Mouse (Mus musculus) megakaryocyte, adult 5-6 weeks (primary cell): ENCODE results near the gene Zfp316. TPM values are rescaled to one million over a fixed set of nuclear protein-coding genes. Genes with fewer than 3 reads are reported as not detected.
A peak's percentile ranks its signal among the peaks of the same experiment; 100 is the strongest.

ENCODE experiments used
- ATAC-seq: 2 replicates; pipeline ENCODE4 v1.8.0; 2016; ENCODE audit warnings: mild to moderate bottlenecking, inconsistent platforms; ENCODE audit not compliant: poor library complexity, severe bottlenecking
- total RNA-seq, 2 experiments: library from RNA; stranded (forward) in 1 of 2; stranded (reverse) in 1 of 2; fragments of 153-499, 151-499 nt in 1 of 2; fragments of 221-1000, 200-1000 nt in 1 of 2; gene quantifications; 2 replicates each; pipeline versions ENCODE4 v1.2.3 to v1.2.4; 2015 to 2017

Gene Zfp316
- total RNA-seq (2015) (0.32 and 0.47 TPM in 2 replicates), total RNA-seq (2017) (1.2 and 1.4 TPM in 2 replicates)

GRCm38 (mm10) chr5:143269363-143270150, at the start of gene Zfp316:
Gene Zfp316 (minus strand): TSS chr5:143270022.
- ATAC-seq, result peak; percentile 75

GRCm38 (mm10) chr5:143317288-143317610, 47.4 kb upstream of the Zfp316 start:
- no peak for ATAC-seq

- no peak for ATAC-seq
Observed at GRCm38 (mm10) chr5:143316605-143317287, 46.9 kb upstream of the Zfp316 start.

- ATAC-seq, result no peak
Observed at GRCm38 (mm10) chr5:143315514-143315888, 45.7 kb upstream of the Zfp316 start.

GRCm38 (mm10) chr5:143314730-143315513, 45.1 kb upstream of the Zfp316 start, which contains the start of gene E130309D02Rik:
Gene E130309D02Rik (minus strand): TSS chr5:143315360.
- peak; percentile 82 for ATAC-seq

- no peak for ATAC-seq
Observed at GRCm38 (mm10) chr5:143314183-143314729, 44.4 kb upstream of the Zfp316 start.

GRCm38 (mm10) chr5:143311886-143312285, 42.1 kb upstream of the Zfp316 start:
- peak; percentile 67 for ATAC-seq

- ATAC-seq, result no peak
Observed at GRCm38 (mm10) chr5:143309916-143310315, 40.1 kb upstream of the Zfp316 start.

- no peak for ATAC-seq
Observed at GRCm38 (mm10) chr5:143308825-143309224, 39.0 kb upstream of the Zfp316 start.

- no peak for ATAC-seq
Observed at GRCm38 (mm10) chr5:143304251-143304650, 34.4 kb upstream of the Zfp316 start.

GRCm38 (mm10) chr5:143301296-143301695, 31.5 kb upstream of the Zfp316 start:
- peak; percentile 45; the same call in 1 of the 2 replicates for ATAC-seq

GRCm38 (mm10) chr5:143299686-143300085, 29.9 kb upstream of the Zfp316 start:
- peak; percentile 66 for ATAC-seq

GRCm38 (mm10) chr5:143298391-143298790, 28.6 kb upstream of the Zfp316 start:
- ATAC-seq, result no peak

- no peak for ATAC-seq
Observed at GRCm38 (mm10) chr5:143297986-143298385, 28.2 kb upstream of the Zfp316 start.

- no peak for ATAC-seq
Observed at GRCm38 (mm10) chr5:143295330-143295729, 25.5 kb upstream of the Zfp316 start.

- ATAC-seq, result no peak
Observed at GRCm38 (mm10) chr5:143294862-143295261, 25.0 kb upstream of the Zfp316 start.

- no peak for ATAC-seq
Observed at GRCm38 (mm10) chr5:143293404-143293803, 23.6 kb upstream of the Zfp316 start, which contains the start of gene Zfp853. Gene Zfp853 (minus strand): TSS chr5:143293623.

GRCm38 (mm10) chr5:143292879-143293278, 23.1 kb upstream of the Zfp316 start:
- no peak for ATAC-seq

- no peak for ATAC-seq
Observed at GRCm38 (mm10) chr5:143289299-143289698, 19.5 kb upstream of the Zfp316 start.

- peak; percentile 58 for ATAC-seq
Observed at GRCm38 (mm10) chr5:143288378-143288911, 18.6 kb upstream of the Zfp316 start.
